Mouse (Mus musculus) heart, adult 2 months (tissue): ENCODE data around the gene Unc45a.

Source experiments
- CTCF ChIP-seq: fragments of 200-600 bp; IDR thresholded peaks from 2 replicates; pipeline ENCODE4 v1.8.1; 2022; ENCODE audit warnings: antibody characterized with exemption, mild to moderate bottlenecking, moderate library complexity
- EP300 ChIP-seq: fragments of 200-500 bp; IDR thresholded peaks from 2 replicates; pipeline ENCODE4 v1.6.1; 2011; ENCODE audit warnings: low read depth, low read length, control low read depth; ENCODE audit not compliant: insufficient read depth
- POLR2A ChIP-seq: fragments of 200-500 bp; IDR thresholded peaks from 2 replicates; pipeline ENCODE4 v1.6.1; 2011; ENCODE audit warnings: mild to moderate bottlenecking, low read depth, low read length, control low read depth; ENCODE audit not compliant: insufficient read depth

DNA sequence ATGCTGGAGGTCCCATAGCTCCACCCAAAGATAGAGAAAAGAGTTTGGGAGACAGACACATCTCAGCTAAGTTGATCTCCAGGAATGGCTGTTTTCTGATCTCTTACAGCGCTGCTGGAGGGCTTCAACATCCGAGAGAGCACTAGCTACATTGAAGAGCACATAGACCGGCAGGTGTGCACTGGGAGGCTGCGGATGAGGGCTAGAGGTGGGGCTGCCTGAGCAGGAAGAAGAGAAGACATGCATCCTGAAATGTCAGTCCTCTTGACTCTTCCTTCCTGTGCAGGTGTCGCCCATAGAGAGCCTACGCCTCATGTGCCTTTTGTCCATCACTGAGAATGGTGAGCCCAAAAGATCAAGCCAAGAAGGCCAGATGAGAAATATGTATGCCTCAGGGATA, 55.1 kb downstream of the Unc45a start:
- TF ChIP-seq CTCF = no peak
- no peak for TF ChIP-seq POLR2A
- no peak for TF ChIP-seq EP300
